Mouse (Mus musculus): ENCODE results near the gene Arhgap18.

Arhgap18 gene

DNA sequence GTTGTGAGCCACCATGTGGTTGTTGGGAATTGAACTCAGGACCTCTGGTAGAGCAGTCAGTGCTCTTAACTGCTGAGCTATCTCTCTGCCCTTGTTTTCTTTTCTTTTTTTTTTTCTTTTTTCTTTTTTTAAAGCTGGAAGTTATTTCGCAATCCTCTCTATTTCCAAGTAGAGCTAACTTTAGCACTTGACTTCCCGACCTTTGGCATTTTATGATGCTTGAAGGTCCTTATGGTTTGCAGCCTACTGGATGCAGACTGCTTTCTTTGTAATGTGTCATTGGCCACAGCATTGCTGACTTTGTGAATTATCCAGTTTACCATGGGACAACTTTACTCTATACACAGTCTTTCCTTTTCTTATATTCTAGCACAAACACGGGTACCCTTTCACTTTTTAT is 80.2 kb downstream of the Arhgap18 start:
- no peak for DNase-seq

- no peak for DNase-seq
Observed at GRCm38 (mm10) chr10:26849311-26849710, 96.1 kb downstream of the Arhgap18 start.

- DNase-seq, result no peak
Observed at GRCm38 (mm10) chr10:26849854-26850253, 96.6 kb downstream of the Arhgap18 start.

DNA sequence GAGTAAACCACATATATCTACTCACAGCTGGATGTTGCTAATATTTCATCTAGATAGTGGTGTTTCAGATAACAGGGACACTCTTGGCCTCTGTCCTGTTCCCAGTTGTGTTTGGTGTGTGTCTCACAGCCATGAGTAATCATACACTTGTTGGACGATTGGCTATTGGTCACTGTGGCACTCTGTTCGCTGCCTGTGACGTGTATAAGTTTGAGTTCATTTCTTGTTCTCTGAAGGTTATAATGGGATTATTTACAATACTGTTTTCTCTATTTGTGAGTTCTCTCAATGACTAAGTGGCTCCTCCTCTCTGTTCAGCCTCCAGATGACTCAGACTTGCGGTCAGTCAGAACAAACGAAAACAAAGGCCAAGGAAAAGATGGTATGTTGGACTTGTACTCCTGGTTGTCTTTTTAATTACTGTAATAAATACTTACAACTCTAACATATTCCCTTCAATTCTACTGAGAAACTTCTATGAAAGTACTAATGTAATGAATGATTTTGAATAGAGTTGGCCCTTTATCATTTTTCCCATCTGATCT is 101.4 kb downstream of the Arhgap18 start:
- no peak for DNase-seq

GRCm38 (mm10) chr10:26855851-26856535 is 102.8 kb downstream of the Arhgap18 start:
- no peak for DNase-seq

- DNase-seq, result no peak
Observed at GRCm38 (mm10) chr10:26857583-26857982, 104.4 kb downstream of the Arhgap18 start.

GRCm38 (mm10) chr10:26858537-26858936 is 105.3 kb downstream of the Arhgap18 start:
- no peak for DNase-seq

GRCm38 (mm10) chr10:26861231-26861630 is 108.0 kb downstream of the Arhgap18 start:
- no peak for DNase-seq

DNA sequence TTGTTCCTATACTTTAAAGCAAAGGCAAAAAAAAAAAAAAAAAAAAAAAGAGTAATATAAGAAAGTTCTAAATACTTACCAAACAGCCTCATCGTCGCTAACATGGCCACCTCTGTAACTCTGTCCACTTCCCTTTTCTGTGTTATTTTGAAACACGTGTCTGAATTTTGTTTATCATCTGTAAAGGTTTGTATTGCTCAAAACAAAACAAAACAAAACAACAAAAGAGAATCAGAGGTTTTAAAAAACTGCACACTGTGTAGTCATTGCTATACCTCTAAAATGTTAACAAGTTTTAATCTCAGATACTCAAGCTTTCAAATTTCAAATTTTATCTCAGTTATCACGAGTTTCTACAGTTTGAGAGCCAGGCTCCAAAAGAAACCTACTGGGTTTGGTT is 109.0 kb downstream of the Arhgap18 start:
- no peak for DNase-seq

DNA sequence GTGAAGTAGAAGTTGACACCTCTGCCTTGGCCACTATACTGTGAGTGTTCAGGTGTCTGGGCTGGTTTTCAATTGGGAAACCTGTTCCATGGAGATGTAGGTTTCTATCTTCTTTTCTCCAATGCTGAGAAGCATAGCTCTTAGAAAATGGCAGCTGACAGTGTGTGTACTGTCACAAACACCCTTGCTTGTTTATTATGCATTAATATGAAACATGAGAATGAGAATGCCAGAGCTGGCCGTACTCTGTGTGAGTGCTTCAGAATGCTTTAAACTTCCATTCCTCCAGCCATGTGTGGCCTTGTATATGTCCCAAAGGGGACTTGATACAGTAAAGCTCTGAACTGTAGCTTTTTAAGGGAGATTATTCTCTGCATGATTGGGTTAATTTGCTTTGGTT is 110.8 kb downstream of the Arhgap18 start:
- no peak for DNase-seq

DNA sequence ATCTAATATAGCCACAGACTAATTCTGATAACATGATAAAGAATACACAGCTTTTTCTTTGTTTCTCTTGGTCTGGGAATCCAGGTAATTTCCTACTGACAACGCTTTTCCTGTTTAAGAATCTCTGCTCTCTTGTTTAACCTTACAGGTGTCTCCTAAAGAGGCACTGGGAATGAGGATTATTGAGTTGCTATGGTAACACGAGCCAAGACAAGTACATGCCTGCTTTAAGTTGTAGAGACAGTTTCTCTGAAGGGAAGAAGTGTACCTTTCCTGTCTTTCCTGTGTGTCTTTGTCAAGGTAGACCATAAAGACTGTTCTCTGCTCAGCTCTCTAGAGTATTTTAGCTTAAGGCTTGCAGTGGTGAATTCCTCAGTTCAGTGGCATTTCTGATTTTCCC is 117.6 kb downstream of the Arhgap18 start:
- no peak for DNase-seq

GRCm38 (mm10) chr10:26877309-26877708 is 124.1 kb downstream of the Arhgap18 start:
- DNase-seq, result no peak

DNA sequence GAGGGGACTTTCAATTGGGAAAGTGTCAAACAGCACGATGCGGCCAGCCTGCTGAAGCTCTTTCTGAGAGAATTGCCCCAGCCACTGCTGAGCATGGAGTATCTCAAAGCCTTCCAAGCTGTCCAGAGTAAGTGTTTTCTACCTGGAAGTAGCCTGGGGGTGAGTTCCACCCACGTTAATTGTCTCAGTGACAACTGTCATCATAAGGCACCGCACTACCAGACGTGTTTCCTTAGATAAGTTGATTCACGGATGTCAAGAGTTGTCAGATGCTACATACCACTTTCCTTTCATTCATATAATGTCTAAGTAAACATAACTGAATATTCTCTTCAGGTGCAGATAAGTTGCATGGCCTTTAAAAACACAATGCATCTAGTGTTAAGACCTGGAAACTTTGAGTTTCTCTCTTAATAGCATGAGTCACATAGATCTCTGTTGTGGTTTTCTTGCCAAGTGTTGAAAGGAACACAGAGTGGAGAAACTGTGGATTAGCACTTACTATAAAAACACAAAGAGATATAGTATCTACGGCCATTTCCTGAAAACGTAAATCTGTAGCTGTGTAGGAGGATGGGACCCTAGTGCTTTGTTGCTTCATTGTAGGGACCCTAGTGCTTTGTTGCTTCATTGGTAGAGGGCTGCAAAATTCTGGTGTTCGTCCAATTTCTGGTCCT is 125.8 kb downstream of the Arhgap18 start:
- no peak for DNase-seq

DNA sequence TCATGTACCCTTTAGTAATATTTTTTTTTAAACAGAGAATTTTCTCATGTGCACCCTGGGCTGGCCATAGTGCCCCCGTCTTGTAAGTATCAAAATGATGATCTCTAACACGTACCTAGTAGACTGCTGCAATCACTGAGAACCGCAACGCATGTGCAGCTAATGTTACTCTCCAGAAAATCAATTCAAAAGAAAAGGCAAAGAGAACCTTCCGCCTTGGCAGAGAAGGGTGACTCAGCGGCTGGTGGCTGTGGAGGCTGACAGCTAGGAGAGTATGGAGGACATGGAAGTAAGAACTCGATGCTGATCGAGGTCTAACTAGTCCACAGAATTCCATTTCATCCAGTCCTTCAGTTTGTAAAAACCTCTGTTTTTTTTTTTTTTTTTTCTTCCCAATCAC is 131.7 kb downstream of the Arhgap18 start:
- DNase-seq, result no peak

GRCm38 (mm10) chr10:26889226-26889625 is 136.0 kb downstream of the Arhgap18 start:
- DNase-seq, result no peak

DNA sequence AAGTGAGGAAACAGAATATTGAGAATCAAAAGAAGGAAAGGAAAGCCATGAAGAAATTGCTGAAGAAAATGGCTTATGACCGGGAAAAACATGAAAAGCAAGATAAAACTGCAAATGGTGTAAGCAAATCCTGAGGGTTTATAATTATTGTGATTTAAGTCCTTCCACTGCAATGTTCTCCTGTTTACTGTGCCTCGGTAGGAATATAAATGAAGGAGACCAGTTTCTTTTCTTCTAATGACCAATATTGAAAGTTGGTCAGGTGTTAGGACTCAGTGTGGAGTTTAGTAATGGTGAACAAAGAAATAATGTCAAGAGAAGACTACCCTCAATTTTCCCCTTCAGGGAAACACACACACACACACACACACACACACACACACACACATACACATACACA is 136.5 kb downstream of the Arhgap18 start:
- DNase-seq, result no peak

DNA sequence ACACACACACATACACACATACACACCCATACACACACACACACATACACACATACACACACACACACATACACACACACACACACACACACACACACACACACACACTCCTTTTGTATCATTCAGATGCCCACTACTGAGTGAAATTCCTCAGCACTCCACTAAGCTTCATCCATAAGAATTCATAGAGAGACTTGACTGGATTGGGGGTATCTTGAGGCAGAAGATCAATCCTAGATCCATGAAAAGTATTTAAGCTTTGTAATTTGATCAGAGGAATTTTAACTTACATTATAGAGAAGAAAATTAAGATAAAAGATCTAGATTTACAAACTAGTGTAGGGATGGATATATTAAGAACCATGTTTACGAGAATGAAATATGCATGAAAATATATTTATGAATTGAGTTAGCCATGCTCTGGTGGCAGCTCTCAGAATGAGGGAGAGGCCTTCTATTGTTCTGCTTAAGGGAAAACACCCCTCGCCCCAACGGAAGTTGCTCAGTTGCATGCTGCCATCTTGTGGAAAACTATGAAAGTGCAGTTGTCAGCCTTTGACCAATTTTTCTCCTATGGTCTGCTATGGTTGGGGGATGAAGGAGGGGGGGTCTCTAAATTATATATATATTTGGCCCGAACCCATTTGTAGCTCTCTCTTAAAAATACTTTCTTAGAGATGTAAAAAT is 137.2 kb downstream of the Arhgap18 start:
- peak; percentile 5 for DNase-seq

GRCm38 (mm10) chr10:26893091-26893490 is 139.9 kb downstream of the Arhgap18 start:
- no peak for DNase-seq

- DNase-seq, result no peak
Observed at GRCm38 (mm10) chr10:26895726-26896125, 142.5 kb downstream of the Arhgap18 start.

DNA sequence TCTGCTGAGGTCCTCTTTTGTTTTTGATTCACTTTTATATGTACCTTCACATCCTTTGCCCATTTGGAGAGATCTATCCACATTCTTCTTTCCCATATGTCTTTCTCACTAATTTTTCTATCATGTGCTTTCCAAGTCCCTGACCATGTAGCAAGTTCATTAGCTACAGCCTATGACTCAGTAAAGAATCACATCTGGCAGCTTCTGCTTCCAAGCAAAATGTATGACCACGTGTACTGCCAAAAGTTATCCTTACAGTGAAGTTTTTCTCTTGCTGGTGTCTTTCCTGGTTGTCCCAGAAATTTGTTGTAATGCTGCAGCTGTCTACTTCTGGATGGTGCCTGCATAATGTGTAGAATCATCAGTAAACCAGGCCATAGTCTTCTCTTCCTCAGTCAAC is 147.2 kb downstream of the Arhgap18 start:
- DNase-seq, result no peak

GRCm38 (mm10) chr10:26903781-26904180 is 150.6 kb downstream of the Arhgap18 start:
- DNase-seq, result no peak

DNA sequence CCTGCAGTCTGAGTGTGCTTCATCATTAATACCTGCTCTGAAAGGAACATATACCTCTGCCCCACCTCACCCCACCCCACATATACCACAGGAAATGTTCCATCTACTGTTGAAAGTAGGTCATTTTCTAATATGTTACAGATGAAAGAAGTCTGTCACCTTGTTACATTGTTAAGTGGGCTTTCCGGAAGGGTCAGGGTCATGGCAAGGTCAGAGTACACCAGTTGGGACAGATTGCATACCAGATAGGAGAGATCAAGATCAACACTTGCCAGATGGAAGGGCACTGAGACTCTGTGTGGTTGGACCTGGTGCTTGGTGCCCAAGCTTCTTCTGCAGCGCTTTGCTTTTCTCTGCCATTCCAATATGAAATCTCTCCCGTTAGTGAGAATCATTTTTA is 158.0 kb downstream of the Arhgap18 start:
- DNase-seq, result no peak

DNA sequence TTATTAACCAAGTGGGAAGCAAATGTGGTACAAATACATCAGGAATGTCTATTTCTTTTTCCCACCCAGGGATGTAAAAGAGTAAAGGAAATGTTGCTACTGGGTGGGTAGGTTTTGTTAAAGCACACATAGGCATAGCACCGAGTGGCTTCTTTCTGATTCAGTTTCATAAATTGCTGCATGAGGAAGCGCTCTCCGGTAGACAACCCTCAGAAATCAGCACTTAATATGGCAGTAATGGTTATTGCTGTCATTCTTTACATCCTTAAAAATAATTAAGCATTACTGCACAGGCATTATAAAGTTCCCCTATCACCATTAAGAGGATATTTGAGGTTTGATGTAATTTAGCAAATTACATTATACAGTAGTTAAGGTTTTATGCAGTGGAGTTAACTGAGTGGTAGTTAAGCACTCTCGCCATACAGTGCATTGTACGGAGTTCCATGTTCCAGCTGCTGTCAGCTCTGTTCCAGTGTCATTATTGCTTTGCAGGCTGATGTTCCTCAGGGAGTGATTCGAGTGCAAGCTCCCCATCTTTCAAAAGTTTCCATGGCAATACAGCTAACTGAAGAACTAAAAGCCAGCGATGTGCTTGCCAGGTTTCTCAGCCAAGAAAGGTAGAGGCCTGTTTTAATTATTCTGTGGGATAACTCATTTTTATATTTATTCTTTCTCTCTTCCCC is 159.0 kb downstream of the Arhgap18 start:
- DNase-seq, result no peak
